Mouse (Mus musculus) adrenal gland, postnatal 36 days (tissue): ENCODE measurements around the gene Stx11. TPM values are rescaled to one million over a fixed set of nuclear protein-coding genes. Genes with fewer than 3 reads are reported as not detected.
A peak's percentile ranks its signal among the peaks of the same experiment; 100 is the strongest.
"Not testable (repeated sequence)": the region's sequence is repeated elsewhere in the genome, so short reads cannot be mapped to it uniquely, and the experiment has no call there.

Source experiments
- DNase-seq, 2 experiments: peaks; one replicate each; pipeline ENCODE4 v3.0.0; 2021; ENCODE audit warnings: mixed read lengths in 1 of 2
- total RNA-seq, 2 experiments: library from RNA; stranded (reverse); gene quantifications; 2 replicates each; pipeline ENCODE4 v1.2.3; 2021

Stx11 gene
- total RNA-seq, 2 experiments from 2014 or later: 7.6 to 13.2 TPM

GRCm38 (mm10) chr10:12961546-12961945 is 2.6 kb downstream of the Stx11 start:
- no peak for DNase-seq

DNA sequence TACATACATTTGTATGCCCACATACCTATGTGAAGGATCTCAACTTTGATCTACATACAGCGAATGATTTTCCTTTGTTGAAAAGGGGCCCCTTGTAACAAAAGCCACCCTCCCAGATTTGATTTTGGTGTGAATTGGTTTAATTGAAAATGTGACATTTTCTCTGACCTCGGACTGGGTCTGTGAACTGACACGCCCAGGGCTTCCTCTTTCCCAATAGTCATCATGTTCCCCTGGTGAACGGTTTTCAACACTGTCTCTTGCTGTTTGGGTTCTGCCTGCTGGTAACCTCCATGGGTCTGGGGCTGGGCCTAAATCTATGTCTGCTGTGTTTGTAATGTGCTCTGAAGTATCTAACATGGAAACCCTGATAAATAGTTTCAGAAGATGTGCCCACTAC is 6.8 kb downstream of the Stx11 start:
- DNase-seq: no peak

GRCm38 (mm10) chr10:12955831-12956230 is 8.3 kb downstream of the Stx11 start:
- no peak for DNase-seq

- DNase-seq: not testable (repeated sequence)
These were observed 12.7 kb downstream of the Stx11 start for GRCm38 (mm10) chr10:12951358-12951757.

DNA sequence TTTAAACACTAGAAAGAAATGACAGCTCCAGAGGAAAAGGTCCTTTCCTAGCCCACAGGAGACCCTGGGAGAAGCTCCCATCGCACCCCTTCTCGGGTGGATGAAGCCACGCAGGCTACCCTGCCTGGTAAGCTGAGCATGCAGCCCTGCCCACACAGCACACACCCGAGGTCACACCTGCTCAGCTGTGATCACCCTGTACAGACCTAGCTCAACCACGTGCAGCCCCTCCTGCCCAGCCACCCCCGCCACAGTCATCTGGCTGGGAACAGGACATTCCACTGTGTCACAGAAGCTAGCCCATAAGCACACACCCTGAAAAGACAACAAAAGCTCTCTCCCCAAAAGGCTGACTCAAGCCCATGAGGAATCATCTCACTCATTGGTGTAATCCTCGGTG is 14.8 kb downstream of the Stx11 start:
- DNase-seq: peak in 1 of 2 experiments; percentile 49

DNA sequence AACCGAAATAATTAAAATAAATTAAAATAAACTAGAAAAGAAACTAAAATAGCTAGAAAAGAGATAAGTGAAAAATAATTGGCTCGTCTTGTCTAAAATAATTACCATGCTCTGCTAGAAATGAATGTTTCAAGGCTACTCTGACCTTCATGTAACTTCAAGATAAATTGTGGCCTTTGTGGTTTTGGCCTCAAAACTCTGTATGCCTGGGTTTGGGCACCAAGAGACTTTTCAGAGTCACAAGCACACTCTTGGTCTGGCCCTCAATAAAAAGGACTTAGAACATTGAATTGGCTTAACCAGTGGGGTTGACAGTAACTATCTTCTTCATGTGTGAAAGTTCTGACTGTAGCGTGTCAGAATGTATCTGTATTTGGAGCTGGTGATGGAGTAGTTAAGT is 16.5 kb downstream of the Stx11 start:
- DNase-seq: no peak

- peak in 1 of 2 experiments; percentile 28 for DNase-seq
These were observed 22.9 kb downstream of the Stx11 start for GRCm38 (mm10) chr10:12941018-12941761.

- no peak for DNase-seq
These were observed 25.3 kb downstream of the Stx11 start for GRCm38 (mm10) chr10:12938763-12939162.

- DNase-seq: no peak
These were observed 28.0 kb downstream of the Stx11 start for GRCm38 (mm10) chr10:12936079-12936478.

GRCm38 (mm10) chr10:12935575-12935974 is 28.5 kb downstream of the Stx11 start:
- DNase-seq: no peak

DNA sequence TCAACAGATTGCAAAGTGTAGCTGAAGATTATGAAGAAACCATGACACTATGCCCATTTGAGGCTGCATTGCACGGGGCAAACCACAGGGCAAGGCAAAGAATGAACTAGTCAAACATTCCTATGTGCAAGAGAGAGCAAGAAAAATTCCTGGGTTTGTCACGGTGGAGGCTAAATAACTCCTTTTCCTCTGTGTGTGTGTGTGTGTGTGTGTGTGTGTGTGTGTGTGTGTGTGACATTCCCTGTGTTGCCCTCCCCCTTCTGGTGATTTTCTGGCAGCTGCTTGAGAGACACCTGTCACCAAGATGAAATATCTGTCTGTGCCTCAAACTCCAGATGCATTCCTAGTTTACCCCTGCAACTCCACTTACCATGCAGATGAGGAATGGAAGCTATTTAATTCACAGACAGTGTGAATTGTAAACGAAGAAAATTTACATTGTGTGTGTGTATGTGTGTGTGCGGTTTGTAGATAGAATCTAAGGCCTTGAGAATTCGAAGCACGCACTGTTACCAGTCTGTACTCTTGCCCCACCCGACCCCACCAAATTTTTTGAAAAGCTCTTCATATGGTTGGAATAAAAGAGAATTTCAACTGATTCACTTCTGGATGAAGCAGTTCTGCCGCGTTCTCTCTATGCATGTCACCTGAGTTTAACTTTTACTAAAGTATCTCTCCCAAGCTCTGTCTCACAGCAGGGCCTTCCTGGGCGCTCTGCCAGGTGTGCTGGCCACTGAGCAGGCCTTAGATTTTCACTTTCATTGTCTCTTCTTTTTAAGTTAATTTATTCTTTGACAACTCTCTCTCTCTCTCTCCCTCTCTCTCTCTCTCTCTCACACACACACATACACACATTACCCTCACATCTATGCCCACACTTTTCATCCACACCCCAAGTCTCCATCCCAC is 32.4 kb downstream of the Stx11 start:
- DNase-seq: peak in 1 of 2 experiments; percentile 20

GRCm38 (mm10) chr10:12930351-12930905 is 33.7 kb downstream of the Stx11 start:
- no peak for DNase-seq

DNA sequence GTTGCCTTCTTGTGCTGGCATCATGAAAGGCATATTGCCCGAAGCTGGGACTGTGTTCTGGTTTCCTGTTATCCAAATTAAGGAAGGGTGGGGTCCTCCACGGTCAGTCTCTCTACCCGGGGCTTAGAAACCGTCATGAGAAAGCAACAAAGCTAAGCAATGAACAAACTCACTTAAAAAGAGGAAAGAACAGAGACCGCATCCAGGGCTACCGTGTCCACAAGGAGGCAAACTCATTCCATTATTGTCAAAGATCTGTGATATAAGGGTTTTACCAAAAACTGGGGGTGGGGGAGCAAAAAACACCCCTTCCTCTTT is 34.3 kb downstream of the Stx11 start:
- DNase-seq: no peak

- no peak for DNase-seq
These were observed 34.8 kb downstream of the Stx11 start for GRCm38 (mm10) chr10:12929149-12929856.

DNA sequence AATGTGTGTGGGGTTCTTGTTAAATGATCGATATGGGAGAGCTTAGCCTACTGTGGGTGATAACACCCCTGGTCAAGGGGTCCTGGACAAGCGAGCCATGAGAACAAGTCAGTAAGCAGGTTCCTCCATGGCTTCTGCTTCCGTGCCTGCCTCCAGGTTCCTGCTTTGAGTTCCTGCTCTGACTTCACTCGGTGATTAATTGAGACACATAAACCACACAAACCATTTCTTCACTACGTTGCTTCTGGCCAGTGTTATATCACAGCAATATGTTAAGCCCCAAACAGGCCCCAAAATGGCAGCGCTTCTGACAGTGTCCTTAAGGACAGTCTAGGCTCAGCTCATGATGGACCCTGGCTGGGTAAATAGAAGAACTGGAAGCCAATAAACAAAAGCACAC is 35.9 kb downstream of the Stx11 start:
- no peak for DNase-seq

DNA sequence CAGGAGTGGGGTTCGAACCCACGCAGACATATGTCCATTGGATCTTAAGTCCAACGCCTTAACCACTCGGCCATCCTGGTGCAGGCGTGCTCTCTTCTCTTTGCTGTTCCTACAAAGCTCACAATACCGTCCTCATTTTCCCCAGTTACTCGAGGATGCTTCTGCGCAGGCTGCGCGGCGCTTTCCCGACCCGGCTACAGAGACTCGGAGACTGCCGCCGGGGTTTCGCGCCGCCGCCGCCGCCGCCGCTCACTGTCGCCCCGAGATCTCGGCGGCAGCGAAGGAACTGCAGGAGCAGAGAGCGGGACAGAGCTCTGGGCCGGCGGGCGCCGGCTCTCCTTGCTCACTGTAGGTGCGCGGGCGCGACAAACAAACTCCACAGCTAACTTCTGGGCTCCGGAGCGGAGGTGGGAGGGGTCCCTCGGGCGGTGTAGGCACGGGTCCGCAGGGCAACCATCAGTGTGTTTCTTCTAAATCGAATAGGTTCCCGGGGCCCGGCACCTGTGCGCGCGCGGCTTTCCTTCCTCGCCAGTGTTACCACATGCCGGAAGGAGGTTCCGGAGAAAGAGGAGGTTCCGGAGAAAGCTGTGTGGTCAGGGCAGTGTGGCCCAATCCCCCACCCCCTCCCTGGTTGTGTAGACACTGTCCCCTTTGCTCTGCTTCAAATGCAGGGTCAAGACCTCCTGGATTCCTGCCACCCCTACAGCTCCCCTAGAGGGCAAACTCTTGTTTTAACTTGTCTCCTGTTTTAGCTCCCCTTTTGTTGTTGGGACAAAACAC is 41.3 kb downstream of the Stx11 start:
- DNase-seq: peak; percentile 90 to 94

DNA sequence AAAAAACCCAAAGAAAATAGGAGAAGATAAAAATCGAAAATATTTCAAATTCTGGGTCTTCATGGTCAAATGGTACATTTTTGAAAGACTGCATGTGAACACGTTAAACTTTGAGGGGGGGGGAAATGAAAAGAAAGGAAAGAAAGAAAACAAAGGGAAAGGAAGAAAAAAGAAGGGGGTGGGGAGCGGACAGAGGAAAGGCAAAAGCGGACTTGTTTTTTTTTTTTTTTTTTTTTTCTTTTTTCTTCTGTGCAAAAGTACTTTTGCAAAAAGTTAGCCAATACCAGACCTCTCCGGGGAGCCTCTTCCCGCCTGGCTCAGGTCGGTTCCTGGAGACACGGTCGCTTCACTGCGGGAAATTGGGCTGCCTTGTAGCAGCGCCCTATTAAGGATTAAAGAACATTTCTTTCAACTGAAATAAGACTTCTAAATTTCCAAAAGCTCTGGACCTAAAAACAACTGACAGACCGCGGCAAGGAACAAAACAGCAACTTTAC is 42.0 kb downstream of the Stx11 start:
- no peak for DNase-seq

DNA sequence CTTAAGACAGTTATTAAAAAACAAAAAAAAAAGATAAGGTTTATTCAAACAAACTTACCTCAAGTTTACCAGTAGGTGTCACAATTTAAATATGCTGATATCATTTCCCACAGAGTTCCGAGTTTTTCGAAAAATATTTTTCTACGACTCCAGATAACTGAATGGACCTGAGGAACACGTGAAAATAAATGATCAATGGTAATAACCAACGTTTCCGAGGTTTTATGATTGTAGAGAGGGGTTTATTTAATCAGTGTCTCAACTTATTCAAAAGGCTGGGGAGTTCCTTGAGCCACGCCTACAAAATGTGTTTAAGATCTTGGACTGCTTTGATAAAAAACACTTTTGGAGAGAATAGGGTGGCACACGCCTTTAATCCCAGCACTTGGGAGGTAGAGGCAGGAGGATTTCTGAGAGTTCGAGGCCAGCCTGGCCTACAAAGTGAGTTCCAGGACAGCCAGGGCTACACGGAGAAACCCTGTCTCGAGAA is 42.5 kb downstream of the Stx11 start:
- peak in 1 of 2 experiments; percentile 15 for DNase-seq

DNA sequence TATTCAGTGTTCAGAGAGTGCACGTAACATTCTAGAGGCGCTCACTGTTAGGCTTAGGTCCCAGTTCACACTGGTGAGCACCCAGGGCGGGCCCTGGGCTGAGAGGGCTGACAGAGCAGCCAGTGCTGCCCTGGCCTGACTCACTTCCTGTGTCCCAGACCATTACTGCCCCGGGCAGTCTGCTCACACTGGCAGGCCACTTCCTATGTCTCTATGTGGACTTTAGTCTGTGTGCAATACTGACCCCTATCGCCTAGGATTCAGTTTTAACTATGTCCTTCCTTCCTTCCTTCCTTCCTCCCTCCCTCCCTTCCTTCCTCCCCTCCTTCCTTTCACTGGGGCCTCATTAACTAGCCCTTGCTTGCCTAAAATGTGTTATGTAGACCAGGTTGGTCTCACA is 44.8 kb downstream of the Stx11 start:
- DNase-seq: peak; percentile 68 to 69

DNA sequence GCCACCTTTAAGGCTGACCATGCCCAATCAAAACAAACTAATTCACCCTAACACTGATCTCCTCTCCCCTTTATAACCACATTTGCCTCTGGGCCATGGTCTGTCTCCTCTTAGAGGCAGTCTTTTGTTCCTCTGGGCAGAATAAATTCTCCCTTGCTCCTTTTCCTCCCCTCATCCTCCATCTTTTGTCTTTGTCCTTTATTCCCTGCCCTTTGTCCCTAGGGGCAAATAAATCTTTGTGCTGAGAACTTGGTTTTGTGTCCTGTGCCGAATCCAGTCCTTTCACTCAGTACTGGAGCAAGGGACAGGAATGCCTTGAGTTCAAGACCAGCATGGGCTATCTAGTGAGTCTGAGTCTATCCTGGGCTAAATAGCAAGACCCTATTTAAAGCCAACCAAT is 46.5 kb downstream of the Stx11 start:
- no peak for DNase-seq

GRCm38 (mm10) chr10:12916376-12916775 is 47.7 kb downstream of the Stx11 start:
- DNase-seq: no peak
